Mouse (Mus musculus): ENCODE data around the gene Mycbp. TPM values are rescaled to one million over a fixed set of nuclear protein-coding genes. Genes with fewer than 3 reads are reported as not detected.

Gene Mycbp
- polyA plus RNA-seq, 1 experiment from 2014 or later, result 64.5 TPM

DNA sequence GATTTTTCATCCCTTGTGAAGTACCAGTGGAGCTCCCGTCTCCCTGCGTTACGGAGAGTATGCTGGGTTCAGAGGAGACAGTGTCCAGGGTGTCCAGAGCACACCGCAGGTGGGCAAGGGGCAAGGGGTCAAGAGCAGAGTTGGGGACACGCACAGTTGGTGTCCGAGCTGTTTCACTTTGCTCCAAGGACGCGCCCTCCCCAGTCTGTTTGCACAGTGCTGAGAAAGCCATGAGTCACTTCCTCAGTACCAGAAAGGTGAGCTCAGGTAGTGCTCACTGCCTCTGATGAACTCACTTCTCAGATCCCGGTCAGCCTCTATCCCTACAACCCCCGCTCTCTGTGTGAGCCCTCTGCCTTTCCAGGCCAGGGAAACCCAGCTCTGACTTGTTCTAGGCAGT, 45.0 kb downstream of the Mycbp start:
- DNase-seq (ENCODE audit: low spot score), result no peak
- Histone ChIP-seq H3K27ac (replicated peaks) (no peak overlapping the region), H3K27me3 (ENCODE audit: low read depth, poor library complexity, severe bottlenecking) (peaks cover 5% of the 10 kb centered on the region), H3K4me1 (0 out of 2 replicates have a peak, but pooled peaks cover 8% of the 10 kb centered on the region), H3K9me3 (replicated peaks) (no peaks in the 10 kb centered on the region), H3K4me3 (no peak overlapping the region), H3K36me3 (no peaks in the 10 kb centered on the region)
- WGBS, result 78% methylated on average over 10 of the region's 10 CpGs

DNA sequence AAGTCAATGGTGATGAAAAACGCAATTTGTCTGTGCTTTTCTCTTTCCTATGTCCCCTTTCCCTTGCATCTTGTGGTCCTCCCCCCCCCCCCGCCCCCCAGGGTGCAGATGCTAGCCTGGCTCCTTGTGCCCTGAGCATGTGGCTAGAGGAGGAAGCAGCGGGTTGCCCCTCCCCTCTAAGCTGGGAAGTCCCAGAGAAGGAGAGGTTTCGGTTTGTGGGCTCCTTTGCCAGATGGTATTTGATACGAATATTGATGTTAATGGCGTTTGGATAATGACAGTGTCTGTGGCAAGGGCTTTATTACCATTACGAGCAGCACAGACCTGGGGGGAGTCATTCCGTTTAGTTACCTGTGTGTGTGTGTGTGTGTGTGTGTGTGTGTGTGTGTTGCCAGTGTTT, 47.4 kb downstream of the Mycbp start:
- Histone ChIP-seq H3K4me1 (peaks cover 15% of the 10 kb centered on the region), H3K4me3 (no peak overlapping the region), H3K27ac (replicated peaks) (no peak overlapping the region), H3K36me3 (no peaks in the 10 kb centered on the region), H3K27me3 (ENCODE audit: low read depth, poor library complexity, severe bottlenecking) (peaks cover 23% of the 10 kb centered on the region), H3K9me3 (replicated peaks) (no peaks in the 10 kb centered on the region)
- 62% methylated on average over 7 of the region's 8 CpGs for WGBS
- DNase-seq (ENCODE audit: low spot score), result no peak

DNA sequence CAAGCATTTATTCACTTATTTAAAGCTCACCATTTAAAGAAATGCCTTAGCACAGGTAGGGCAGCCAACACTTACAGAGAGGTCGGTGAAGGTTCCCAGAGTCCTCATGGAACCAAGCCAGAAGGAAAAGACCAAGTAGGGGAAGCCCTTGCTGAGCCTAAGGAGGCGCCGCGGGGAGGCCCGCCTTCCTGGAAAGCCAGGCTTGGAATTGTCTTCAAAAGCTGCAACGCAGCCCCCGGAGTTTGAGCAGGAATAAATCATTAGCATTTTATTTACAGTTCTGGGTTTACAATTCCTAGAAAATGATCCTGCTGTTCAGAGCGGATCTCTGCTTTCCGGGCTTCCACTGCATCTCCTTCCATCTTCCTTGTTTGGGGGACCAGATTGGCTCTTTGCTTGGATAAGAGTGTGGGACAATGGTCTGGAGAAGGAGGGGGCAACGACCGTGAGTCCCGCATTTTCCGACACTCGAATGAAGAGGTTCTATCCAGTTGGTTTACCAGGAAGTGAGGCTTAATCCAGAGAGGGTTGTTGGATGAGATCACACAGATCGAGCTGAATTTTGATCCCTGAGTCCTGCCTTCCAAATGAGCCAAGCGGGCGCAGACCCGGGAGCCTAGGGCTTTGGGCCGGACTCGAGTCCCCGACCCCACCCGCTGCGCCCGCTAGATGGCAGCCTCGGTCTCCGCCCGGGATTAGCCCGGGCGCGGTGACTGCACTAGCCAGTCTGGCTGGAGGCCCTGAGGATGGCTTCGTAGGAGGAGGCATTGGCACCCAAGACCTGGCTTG, 52.3 kb downstream of the Mycbp start:
- Histone ChIP-seq H3K9me3 (replicated peaks) (no peaks in the 10 kb centered on the region), H3K4me3 (peak overlapping the region; percentile 43), H3K27me3 (ENCODE audit: low read depth, poor library complexity, severe bottlenecking) (peaks cover 42% of the 10 kb centered on the region), H3K4me1 (peaks cover 23% of the 10 kb centered on the region), H3K36me3 (no peaks in the 10 kb centered on the region), H3K27ac (replicated peaks) (peak overlapping the region; percentile 19)
- WGBS, result 8% methylated on average over 31 of the region's 31 CpGs
- peak; percentile 90 for DNase-seq (ENCODE audit: low spot score)

DNA sequence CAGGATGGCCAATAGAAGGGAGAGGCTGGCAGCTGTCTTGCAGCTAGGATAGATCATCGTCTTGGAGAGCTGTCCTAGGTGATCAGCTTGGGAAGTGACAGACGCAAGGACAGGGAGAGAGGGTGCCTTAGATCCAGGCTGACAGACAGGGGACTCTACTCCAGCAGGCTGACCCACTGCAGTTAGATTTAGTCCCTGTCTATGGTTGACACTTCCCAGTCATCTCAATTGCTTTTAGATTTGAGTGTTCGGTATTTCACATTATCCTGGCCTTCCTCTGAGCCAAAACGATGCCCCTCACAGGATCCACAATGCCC, 52.8 kb downstream of the Mycbp start:
- 52% methylated on average over 4 of the region's 4 CpGs for WGBS
- peak overlapping the region; percentile 19; the same call in 1 of the 2 replicates for H3K27ac ChIP-seq (replicated peaks)
- no peaks in the 10 kb centered on the region for H3K9me3 ChIP-seq (replicated peaks)
- H3K36me3 ChIP-seq, result no peaks in the 10 kb centered on the region
- DNase-seq (ENCODE audit: low spot score), result no peak
- peak overlapping the region; percentile 43 for H3K4me3 ChIP-seq
- peaks cover 42% of the 10 kb centered on the region for H3K27me3 ChIP-seq (ENCODE audit: low read depth, poor library complexity, severe bottlenecking)
- H3K4me1 ChIP-seq, result peaks cover 19% of the 10 kb centered on the region

DNA sequence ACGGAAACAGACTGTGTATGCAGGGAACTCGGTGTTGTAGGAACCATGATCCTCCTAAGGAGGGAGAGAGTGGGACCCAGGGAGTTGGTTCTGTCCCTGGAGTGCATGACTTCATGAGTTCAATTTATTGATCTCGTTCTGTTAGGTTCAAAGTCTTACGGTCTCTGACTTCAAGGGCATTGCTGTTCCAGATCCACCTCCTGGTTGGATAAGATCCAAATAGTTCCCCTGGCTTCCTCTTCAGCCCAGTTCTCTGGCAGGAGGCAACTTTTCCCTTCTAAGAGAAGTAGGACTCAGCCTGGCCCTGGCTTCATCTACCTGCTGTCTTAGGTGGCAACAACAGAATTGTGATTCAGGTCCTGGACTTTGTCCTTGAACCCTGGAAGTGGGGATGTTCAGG, 53.3 kb downstream of the Mycbp start:
- DNase-seq (ENCODE audit: low spot score), result no peak
- H3K36me3 ChIP-seq, result no peaks in the 10 kb centered on the region
- H3K27me3 ChIP-seq (ENCODE audit: low read depth, poor library complexity, severe bottlenecking), result peaks cover 42% of the 10 kb centered on the region

DNA sequence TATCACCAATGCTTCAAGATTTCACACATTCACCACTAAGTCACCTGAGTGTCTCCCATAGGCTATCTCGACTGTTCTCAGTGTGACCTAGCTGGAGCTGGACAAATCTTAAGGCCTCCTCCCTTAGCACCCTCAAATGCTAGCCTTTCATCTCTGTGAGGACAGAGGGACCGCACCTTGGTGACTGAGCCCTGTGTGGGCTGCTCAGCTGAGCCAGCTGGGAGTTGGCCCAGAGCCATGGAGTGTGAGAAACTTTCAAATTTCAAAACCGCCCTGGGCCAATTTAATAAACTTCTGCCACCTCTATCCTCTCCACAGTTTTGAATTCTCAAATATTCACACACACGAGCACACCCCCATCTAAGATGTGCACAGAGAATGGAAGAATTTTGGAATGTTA, 56.3 kb downstream of the Mycbp start:
- H3K4me1 ChIP-seq, result peaks cover 18% of the 10 kb centered on the region
- H3K4me3 ChIP-seq, result no peak overlapping the region
- 82% methylated on average over 4 of the region's 4 CpGs for WGBS
- DNase-seq (ENCODE audit: low spot score), result no peak
- no peaks in the 10 kb centered on the region for H3K9me3 ChIP-seq (replicated peaks)
- H3K27ac ChIP-seq (replicated peaks), result no peak overlapping the region
- H3K27me3 ChIP-seq (ENCODE audit: low read depth, poor library complexity, severe bottlenecking), result peaks cover 41% of the 10 kb centered on the region
- no peaks in the 10 kb centered on the region for H3K36me3 ChIP-seq

More for the DNA sequence above, 53.3 kb downstream of the Mycbp start:
- peaks cover 19% of the 10 kb centered on the region for H3K4me1 ChIP-seq
- 65% methylated on average over 4 of the region's 4 CpGs for WGBS
- no peak overlapping the region for H3K4me3 ChIP-seq
- H3K9me3 ChIP-seq (replicated peaks), result no peaks in the 10 kb centered on the region
- H3K27ac ChIP-seq (replicated peaks), result no peak overlapping the region

Other genes starting within 250 kb of the Mycbp start
- 39.2 and 46.2 TPM in 2 replicates for gene Macf1, start 220.5 kb upstream of the Mycbp start, polyA plus RNA-seq (2016; fragmentation: Nextera tagmentation; extraction: Ambion mirVana)
- gene Ndufs5, start 186.6 kb upstream of the Mycbp start, polyA plus RNA-seq (2016; fragmentation: Nextera tagmentation; extraction: Ambion mirVana), result 328 and 330 TPM in 2 replicates
- gene Akirin1, start 154.5 kb upstream of the Mycbp start, polyA plus RNA-seq (2016; fragmentation: Nextera tagmentation; extraction: Ambion mirVana), result 70.1 and 73.4 TPM in 2 replicates
- gene Rhbdl2, start 117.0 kb upstream of the Mycbp start, polyA plus RNA-seq (2016; fragmentation: Nextera tagmentation; extraction: Ambion mirVana), result 0.11 and 0.72 TPM in 2 replicates
- 0.06 TPM in 1 of 2 replicates, not detected in the other for gene 4933427I04Rik, start 45.2 kb upstream of the Mycbp start, polyA plus RNA-seq (2016; fragmentation: Nextera tagmentation; extraction: Ambion mirVana)
- 39.1 and 41.0 TPM in 2 replicates for gene Rragc, start 12.6 kb downstream of the Mycbp start, polyA plus RNA-seq (2016; fragmentation: Nextera tagmentation; extraction: Ambion mirVana)
- gene 4930535I16Rik, start 13.2 kb downstream of the Mycbp start, polyA plus RNA-seq (2016; fragmentation: Nextera tagmentation; extraction: Ambion mirVana), result not detected in 2 replicates